Mouse (Mus musculus) cerebellum, adult 9-11 months (tissue): ENCODE data around the gene Prdx5.

Source experiments
- DNase-seq: peaks from one replicate; pipeline ENCODE4 v3.0.0; 2022

Prdx5 gene

GRCm38 (mm10) chr19:6909507-6910289 is at the start of gene Prdx5, which contains the start of gene Trmt112:
Gene Prdx5 (minus strand): TSS chr19:6910106.
Gene Trmt112 (plus strand): TSS chr19:6909698.
- peak; percentile 94 for DNase-seq

DNA sequence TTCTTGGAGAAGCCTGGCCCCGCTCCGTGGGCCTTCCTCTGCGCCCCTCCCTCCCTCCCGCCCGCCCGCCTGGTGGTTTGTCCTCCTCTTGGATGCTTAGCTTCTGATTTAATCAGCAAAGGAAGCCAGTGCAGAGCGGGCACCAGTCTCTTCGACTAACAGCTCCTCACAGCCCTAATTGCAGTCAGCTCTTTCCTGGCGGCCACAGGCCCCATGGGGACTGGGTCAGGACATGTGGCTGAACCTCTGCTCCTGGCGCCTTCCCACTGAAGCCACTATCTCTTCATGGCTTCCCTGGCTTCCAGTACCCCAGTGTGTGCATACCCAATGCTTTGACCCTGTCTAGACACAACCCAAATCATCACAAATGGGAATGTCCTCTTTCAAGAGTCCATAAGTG is 46.6 kb upstream of the Prdx5 start:
- DNase-seq: no peak

- peak; percentile 43 for DNase-seq
Observed at GRCm38 (mm10) chr19:6955424-6955823, 45.5 kb upstream of the Prdx5 start.

- DNase-seq: peak; percentile 74
Observed at GRCm38 (mm10) chr19:6954046-6954445, 44.1 kb upstream of the Prdx5 start.

- peak; percentile 70 for DNase-seq
Observed at GRCm38 (mm10) chr19:6952712-6953037, 42.8 kb upstream of the Prdx5 start.

- DNase-seq: peak; percentile 89
Observed at GRCm38 (mm10) chr19:6951994-6952711, 42.2 kb upstream of the Prdx5 start.

GRCm38 (mm10) chr19:6951381-6951968 is 41.6 kb upstream of the Prdx5 start:
- peak; percentile 96 for DNase-seq

GRCm38 (mm10) chr19:6950613-6951153 is 40.8 kb upstream of the Prdx5 start:
- DNase-seq: peak; percentile 77

- DNase-seq: peak; percentile 56
Observed at GRCm38 (mm10) chr19:6949951-6950350, 40.0 kb upstream of the Prdx5 start.

DNA sequence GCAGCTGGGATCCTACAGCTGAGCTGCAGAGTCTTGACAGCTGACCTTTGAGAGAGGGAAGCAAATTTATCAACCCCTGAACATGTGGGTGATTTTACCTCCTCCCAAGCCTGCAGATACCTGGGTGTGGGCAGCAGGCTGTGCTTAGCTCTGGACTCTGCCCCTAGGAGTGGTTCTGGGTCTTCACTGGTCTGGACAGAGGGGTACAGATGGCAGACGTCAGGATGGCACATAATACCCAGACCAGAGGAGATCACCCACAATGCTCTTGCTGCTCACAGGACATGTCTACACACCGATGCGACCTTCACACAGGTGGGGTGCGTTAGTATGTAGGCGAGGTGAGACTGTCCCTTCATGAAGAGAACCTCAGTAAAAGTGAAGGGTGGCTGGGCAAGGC is 39.6 kb upstream of the Prdx5 start:
- no peak for DNase-seq

DNA sequence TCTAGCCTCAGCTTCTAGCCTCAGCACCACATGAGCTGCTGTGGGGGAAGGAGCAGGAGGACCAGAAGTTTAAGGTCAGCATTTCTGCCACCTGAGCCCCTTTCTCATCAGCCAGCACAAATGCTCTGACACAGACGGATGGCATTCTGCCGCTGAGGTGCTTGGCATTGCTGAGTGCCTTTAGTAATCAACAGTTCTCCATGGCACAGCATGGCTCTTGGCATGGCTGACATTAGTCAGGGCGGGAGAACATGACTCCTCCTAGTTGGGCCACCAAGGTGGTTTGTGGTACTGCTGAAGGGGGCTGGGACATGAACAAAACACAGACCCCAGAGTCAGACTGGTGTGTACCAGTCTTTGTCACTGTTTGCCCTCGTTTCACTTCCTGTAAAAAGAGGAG is 38.3 kb upstream of the Prdx5 start:
- DNase-seq: peak; percentile 87

DNA sequence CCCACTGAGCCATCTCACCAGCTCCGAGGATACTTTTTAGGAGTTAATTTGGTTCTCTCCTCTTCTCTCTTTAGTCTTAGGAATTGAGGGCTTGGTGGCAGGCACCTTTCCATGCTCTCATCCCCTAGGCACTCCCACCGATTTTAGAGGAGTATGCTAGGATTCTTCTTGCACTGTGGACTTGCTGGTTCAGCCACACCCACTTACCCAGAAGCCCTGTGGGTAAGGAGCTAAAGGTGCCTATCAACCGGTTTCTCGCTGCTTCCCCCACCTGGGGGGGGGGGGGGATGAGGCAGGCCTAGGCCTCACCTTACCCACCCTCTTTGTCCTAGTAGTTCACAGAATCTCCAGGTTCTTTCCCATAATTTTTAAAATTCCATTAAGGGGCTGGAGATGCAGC is 37.8 kb upstream of the Prdx5 start:
- no peak for DNase-seq

GRCm38 (mm10) chr19:6943709-6944108 is 33.8 kb upstream of the Prdx5 start:
- peak; percentile 61 for DNase-seq

DNA sequence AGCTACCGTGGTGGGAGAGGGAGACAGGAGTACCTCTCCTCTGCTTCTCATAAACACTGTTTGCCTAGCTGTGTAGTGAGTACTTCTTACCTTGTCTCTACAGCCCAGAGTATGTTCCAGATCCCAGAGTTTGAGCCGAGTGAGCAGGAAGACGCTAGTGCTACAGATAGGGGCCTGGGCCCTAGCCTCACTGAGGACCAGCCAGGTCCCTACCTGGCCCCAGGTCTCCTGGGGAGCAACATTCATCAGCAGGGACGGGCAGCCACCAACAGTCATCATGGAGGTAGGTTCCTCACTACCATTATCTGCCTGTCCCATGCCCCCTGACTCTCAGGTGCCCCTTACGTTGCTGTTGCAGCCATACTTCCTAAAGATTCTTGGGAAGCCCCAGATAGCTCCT is 32.9 kb upstream of the Prdx5 start:
- peak; percentile 66 for DNase-seq

DNA sequence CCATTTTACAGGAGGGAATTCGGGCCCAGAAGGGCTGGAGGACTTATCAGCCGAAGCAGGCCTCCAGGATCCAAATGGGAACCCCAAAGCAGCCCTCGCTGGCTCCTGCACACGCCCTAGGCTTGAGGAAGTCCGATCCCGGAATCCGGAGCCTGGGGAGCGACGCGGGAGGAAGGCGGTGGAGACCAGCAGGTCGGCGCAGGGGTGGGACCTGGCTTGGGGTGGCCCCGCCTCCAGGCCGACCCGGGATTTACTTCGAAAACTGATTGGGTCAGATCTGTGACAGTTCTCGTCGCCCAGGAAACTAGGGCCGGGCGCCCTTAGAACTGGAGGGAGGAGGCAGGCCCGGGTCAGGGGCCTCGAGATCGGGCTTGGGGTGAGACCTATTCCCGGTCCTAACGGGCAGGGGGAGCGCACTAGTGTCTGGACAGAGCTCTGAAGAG is 32.4 kb upstream of the Prdx5 start, which contains the start of gene Gpr137:
Gene Gpr137 (minus strand): TSS at position 232 of the 443 bp plus-strand sequence.
- DNase-seq: peak; percentile 95

DNA sequence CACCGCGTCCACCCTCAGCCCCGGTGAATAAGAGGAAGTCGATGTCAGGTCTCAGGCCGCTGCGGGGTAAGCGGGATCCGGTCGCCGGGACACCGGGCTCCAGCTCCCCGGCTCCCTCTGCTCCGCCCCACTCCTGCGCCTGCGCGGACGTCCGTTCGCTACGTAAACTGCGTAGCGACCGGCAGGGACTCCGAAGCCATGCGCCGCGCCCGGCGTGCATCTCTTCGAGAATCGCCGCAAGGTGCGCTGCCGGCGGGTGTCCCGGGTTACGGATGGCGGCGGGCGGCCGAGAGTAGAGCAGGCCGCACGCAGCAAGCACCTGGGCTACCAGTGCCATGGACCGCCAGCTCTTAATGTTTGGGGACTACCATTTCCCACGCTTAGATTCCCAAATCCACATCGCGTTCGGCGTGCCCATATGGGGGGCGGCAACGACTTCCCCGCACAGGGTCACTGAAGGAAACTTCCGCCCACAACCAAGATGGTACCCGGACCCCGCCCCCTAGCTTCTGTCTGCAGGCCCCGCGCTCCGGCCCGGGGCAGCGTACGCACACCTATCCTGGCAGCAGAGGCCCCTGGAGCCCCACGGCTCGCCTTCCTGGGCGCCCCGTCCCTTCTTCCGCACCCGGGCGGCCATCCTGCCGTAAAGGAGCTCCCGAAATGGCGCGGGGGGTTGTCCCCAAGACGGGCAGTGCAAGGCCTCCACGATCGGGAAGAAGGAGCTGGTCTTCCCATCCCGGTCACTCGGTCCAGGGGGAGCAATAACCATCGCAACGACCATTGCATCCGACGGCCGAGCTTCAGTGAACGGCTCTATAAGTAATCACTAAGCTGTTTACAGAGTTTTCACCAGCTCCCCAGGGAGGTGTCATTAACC is 31.7 kb upstream of the Prdx5 start, which contains the start of gene Bad:
Gene Bad (plus strand): TSS at position 490 of the 877 bp plus-strand sequence.
- DNase-seq: peak; percentile 93

- peak; percentile 77 for DNase-seq
Observed at GRCm38 (mm10) chr19:6940396-6941351, 30.8 kb upstream of the Prdx5 start.

GRCm38 (mm10) chr19:6939106-6940002 is 29.4 kb upstream of the Prdx5 start:
- peak; percentile 67 for DNase-seq

GRCm38 (mm10) chr19:6937541-6938465 is 27.9 kb upstream of the Prdx5 start:
- DNase-seq: peak; percentile 85
